Mouse (Mus musculus): Measurements from ENCODE around the gene Adamts17. TPM values are rescaled to one million over a fixed set of nuclear protein-coding genes. Genes with fewer than 3 reads are reported as not detected.

Gene Adamts17
- polyA plus RNA-seq, 1 experiment = 1.5 TPM

- H3K4me1 ChIP-seq (ENCODE audit: control insufficient read depth, insufficient read depth, insufficient read length, low read length) = no peaks in the 10 kb centered on the region
- H3K27ac ChIP-seq (ENCODE audit: insufficient read depth, low read depth, low read length) = no peak overlapping the region
Measured at GRCm38 (mm10) chr7:66940761-66941160, 101.2 kb downstream of the Adamts17 start.

GRCm38 (mm10) chr7:66949006-66949405 is 109.5 kb downstream of the Adamts17 start:
- Histone ChIP-seq H3K27me3 (ENCODE audit: control insufficient read depth, insufficient read depth, low read length) (no peaks in the 10 kb centered on the region), H3K27ac (ENCODE audit: insufficient read depth, low read depth, low read length) (no peak overlapping the region), H3K4me3 (ENCODE audit: low read depth, low read length) (no peak overlapping the region), H3K4me1 (ENCODE audit: control insufficient read depth, insufficient read depth, insufficient read length, low read length) (peaks cover 9% of the 10 kb centered on the region; the same call in 1 of the 2 replicates), H3K36me3 (ENCODE audit: control insufficient read depth, insufficient read depth, low read length) (no peaks in the 10 kb centered on the region)
- WGBS = 97% methylated on average over 3 of the region's 3 CpGs
- TF ChIP-seq CTCF (IDR thresholded peaks at IDR 0.05; ENCODE audit: extremely low read depth, insufficient read length, insufficient replicate concordance, low read depth, low read length) (no peak), POLR2A (IDR thresholded peaks at IDR 0.05; ENCODE audit: low read depth, low read length) (no peak)

More at GRCm38 (mm10) chr7:66940761-66941160, 101.2 kb downstream of the Adamts17 start:
- no peaks in the 10 kb centered on the region for H3K36me3 ChIP-seq (ENCODE audit: control insufficient read depth, insufficient read depth, low read length)
- 44% methylated on average over 4 of the region's 4 CpGs for WGBS
- H3K4me3 ChIP-seq (ENCODE audit: low read depth, low read length) = no peak overlapping the region
- H3K27me3 ChIP-seq (ENCODE audit: control insufficient read depth, insufficient read depth, low read length) = no peaks in the 10 kb centered on the region
- TF ChIP-seq CTCF (IDR thresholded peaks at IDR 0.05; ENCODE audit: extremely low read depth, insufficient read length, insufficient replicate concordance, low read depth, low read length) = no peak
- no peak for TF ChIP-seq POLR2A (IDR thresholded peaks at IDR 0.05; ENCODE audit: low read depth, low read length)

- 88% methylated on average over 3 of the region's 3 CpGs for WGBS
- no peak for TF ChIP-seq CTCF (IDR thresholded peaks at IDR 0.05; ENCODE audit: extremely low read depth, insufficient read length, insufficient replicate concordance, low read depth, low read length)
- no peak for TF ChIP-seq POLR2A (IDR thresholded peaks at IDR 0.05; ENCODE audit: low read depth, low read length)
- peaks cover 9% of the 10 kb centered on the region; the same call in 1 of the 2 replicates for H3K4me1 ChIP-seq (ENCODE audit: control insufficient read depth, insufficient read depth, insufficient read length, low read length)
Measured at GRCm38 (mm10) chr7:66952921-66953320, 113.4 kb downstream of the Adamts17 start.

GRCm38 (mm10) chr7:66954073-66954472 is 114.5 kb downstream of the Adamts17 start:
- Histone ChIP-seq H3K4me3 (ENCODE audit: low read depth, low read length) (no peak overlapping the region), H3K27me3 (ENCODE audit: control insufficient read depth, insufficient read depth, low read length) (no peaks in the 10 kb centered on the region), H3K4me1 (ENCODE audit: control insufficient read depth, insufficient read depth, insufficient read length, low read length) (peaks cover 9% of the 10 kb centered on the region; the same call in 1 of the 2 replicates), H3K27ac (ENCODE audit: insufficient read depth, low read depth, low read length) (no peak overlapping the region), H3K36me3 (ENCODE audit: control insufficient read depth, insufficient read depth, low read length) (no peaks in the 10 kb centered on the region)
- no peak for TF ChIP-seq CTCF (IDR thresholded peaks at IDR 0.05; ENCODE audit: extremely low read depth, insufficient read length, insufficient replicate concordance, low read depth, low read length)
- TF ChIP-seq POLR2A (IDR thresholded peaks at IDR 0.05; ENCODE audit: low read depth, low read length) = no peak
- 79% methylated on average over 8 of the region's 8 CpGs for WGBS

More at GRCm38 (mm10) chr7:66952921-66953320, 113.4 kb downstream of the Adamts17 start:
- Histone ChIP-seq H3K27ac (ENCODE audit: insufficient read depth, low read depth, low read length) (no peak overlapping the region), H3K27me3 (ENCODE audit: control insufficient read depth, insufficient read depth, low read length) (no peaks in the 10 kb centered on the region), H3K36me3 (ENCODE audit: control insufficient read depth, insufficient read depth, low read length) (no peaks in the 10 kb centered on the region), H3K4me3 (ENCODE audit: low read depth, low read length) (no peak overlapping the region)

- WGBS = 74% methylated on average over 5 of the region's 5 CpGs
- Histone ChIP-seq H3K4me1 (ENCODE audit: control insufficient read depth, insufficient read depth, insufficient read length, low read length) (peaks cover 9% of the 10 kb centered on the region; the same call in 1 of the 2 replicates), H3K4me3 (ENCODE audit: low read depth, low read length) (no peak overlapping the region), H3K36me3 (ENCODE audit: control insufficient read depth, insufficient read depth, low read length) (no peaks in the 10 kb centered on the region), H3K27me3 (ENCODE audit: control insufficient read depth, insufficient read depth, low read length) (no peaks in the 10 kb centered on the region), H3K27ac (ENCODE audit: insufficient read depth, low read depth, low read length) (no peak overlapping the region)
- TF ChIP-seq CTCF (IDR thresholded peaks at IDR 0.05; ENCODE audit: extremely low read depth, insufficient read length, insufficient replicate concordance, low read depth, low read length) (no peak), POLR2A (IDR thresholded peaks at IDR 0.05; ENCODE audit: low read depth, low read length) (no peak)
Measured at GRCm38 (mm10) chr7:66954723-66955122, 115.2 kb downstream of the Adamts17 start.

- H3K27ac ChIP-seq (ENCODE audit: insufficient read depth, low read depth, low read length) = no peak overlapping the region
- 64% methylated on average over 8 of the region's 8 CpGs for WGBS
- no peak for TF ChIP-seq CTCF (IDR thresholded peaks at IDR 0.05; ENCODE audit: extremely low read depth, insufficient read length, insufficient replicate concordance, low read depth, low read length)
- no peak for TF ChIP-seq POLR2A (IDR thresholded peaks at IDR 0.05; ENCODE audit: low read depth, low read length)
- no peaks in the 10 kb centered on the region for H3K36me3 ChIP-seq (ENCODE audit: control insufficient read depth, insufficient read depth, low read length)
- no peak overlapping the region for H3K4me3 ChIP-seq (ENCODE audit: low read depth, low read length)
- peaks cover 12% of the 10 kb centered on the region; the same call in 1 of the 2 replicates for H3K4me1 ChIP-seq (ENCODE audit: control insufficient read depth, insufficient read depth, insufficient read length, low read length)
- H3K27me3 ChIP-seq (ENCODE audit: control insufficient read depth, insufficient read depth, low read length) = no peaks in the 10 kb centered on the region
Measured at GRCm38 (mm10) chr7:66955455-66955919, 116.0 kb downstream of the Adamts17 start.

- no peak overlapping the region for H3K27ac ChIP-seq (ENCODE audit: insufficient read depth, low read depth, low read length)
- H3K27me3 ChIP-seq (ENCODE audit: control insufficient read depth, insufficient read depth, low read length) = no peaks in the 10 kb centered on the region
- no peak for TF ChIP-seq POLR2A (IDR thresholded peaks at IDR 0.05; ENCODE audit: low read depth, low read length)
- no peak for TF ChIP-seq CTCF (IDR thresholded peaks at IDR 0.05; ENCODE audit: extremely low read depth, insufficient read length, insufficient replicate concordance, low read depth, low read length)
- 49% methylated on average over 2 of the region's 2 CpGs for WGBS
- peaks cover 12% of the 10 kb centered on the region; the same call in 1 of the 2 replicates for H3K4me1 ChIP-seq (ENCODE audit: control insufficient read depth, insufficient read depth, insufficient read length, low read length)
- H3K36me3 ChIP-seq (ENCODE audit: control insufficient read depth, insufficient read depth, low read length) = no peaks in the 10 kb centered on the region
- H3K4me3 ChIP-seq (ENCODE audit: low read depth, low read length) = no peak overlapping the region
Measured at GRCm38 (mm10) chr7:66955978-66956377, 116.4 kb downstream of the Adamts17 start.
